Mouse (Mus musculus) forebrain, embryonic 16.5 days (tissue): ENCODE data around the gene Dtl. TPM values are rescaled to one million over a fixed set of nuclear protein-coding genes. Genes with fewer than 3 reads are reported as not detected.
A peak's percentile ranks its signal among the peaks of the same experiment; 100 is the strongest.

ENCODE experiments used
- ATAC-seq: fragments of 200-750 bp; cut with Nextera tagmentation; 2 replicates; pipeline ENCODE4 v1.8.0; 2017; ENCODE audit warnings: mild to moderate bottlenecking, moderate library complexity
- H3K27ac ChIP-seq: fragments of 300-500 bp; sonication (generic); 2 replicates; pipeline ENCODE4 v1.5.1; 2014; ENCODE audit warnings: low read length, control low read depth
- H3K27me3 ChIP-seq: fragments of 300-500 bp; sonication (generic); replicated peaks from 2 replicates; pipeline ENCODE4 v1.6.1; 2014; ENCODE audit warnings: low read length; ENCODE audit not compliant: control insufficient read depth, insufficient read depth
- H3K36me3 ChIP-seq: fragments of 300-500 bp; sonication (generic); 2 replicates; pipeline ENCODE4 v1.6.1; 2014; ENCODE audit not compliant: control insufficient read depth, insufficient read depth
- H3K4me1 ChIP-seq: fragments of 300-500 bp; sonication (generic); replicated peaks from 2 replicates; pipeline ENCODE4 v1.6.1; 2014; ENCODE audit warnings: low read length; ENCODE audit not compliant: control insufficient read depth, insufficient read depth
- H3K4me2 ChIP-seq: fragments of 300-500 bp; sonication (generic); 2 replicates; pipeline ENCODE4 v1.6.1; 2014; ENCODE audit warnings: mild to moderate bottlenecking, low read length, control low read depth
- H3K4me3 ChIP-seq: fragments of 300-500 bp; sonication (generic); replicated peaks from 2 replicates; pipeline ENCODE4 v1.5.1; 2014; ENCODE audit warnings: mild to moderate bottlenecking, low read length, control low read depth
- H3K9ac ChIP-seq: fragments of 300-500 bp; sonication (generic); replicated peaks from 2 replicates; pipeline ENCODE4 v1.6.1; 2014; ENCODE audit warnings: low read depth, low read length, control low read depth
- H3K9me3 ChIP-seq: fragments of 300-500 bp; sonication (generic); 2 replicates; pipeline ENCODE4 v1.6.1; 2016; ENCODE audit warnings: low read length; ENCODE audit not compliant: control insufficient read depth
- WGBS: fragments of 180-500 bp; shearing (Covaris S2); extraction: QIAGEN DNeasy Blood & Tissue Kit; methylation state at CpG from one replicate; pipeline ENCODE4 v1.1.7; 2014; 5-methylcytosine and 5-hydroxymethylcytosine counted together
- polyA plus RNA-seq: library from polyadenylated mRNA; unstranded; fragments of >200 nt; fragmentation: Nextera tagmentation; extraction: Ambion mirVana; gene quantifications from 2 replicates; pipeline ENCODE4 v1.2.1, GENCODE M21; 2015

Gene Dtl
- 19.9 and 20.6 TPM in 2 replicates for polyA plus RNA-seq

DNA sequence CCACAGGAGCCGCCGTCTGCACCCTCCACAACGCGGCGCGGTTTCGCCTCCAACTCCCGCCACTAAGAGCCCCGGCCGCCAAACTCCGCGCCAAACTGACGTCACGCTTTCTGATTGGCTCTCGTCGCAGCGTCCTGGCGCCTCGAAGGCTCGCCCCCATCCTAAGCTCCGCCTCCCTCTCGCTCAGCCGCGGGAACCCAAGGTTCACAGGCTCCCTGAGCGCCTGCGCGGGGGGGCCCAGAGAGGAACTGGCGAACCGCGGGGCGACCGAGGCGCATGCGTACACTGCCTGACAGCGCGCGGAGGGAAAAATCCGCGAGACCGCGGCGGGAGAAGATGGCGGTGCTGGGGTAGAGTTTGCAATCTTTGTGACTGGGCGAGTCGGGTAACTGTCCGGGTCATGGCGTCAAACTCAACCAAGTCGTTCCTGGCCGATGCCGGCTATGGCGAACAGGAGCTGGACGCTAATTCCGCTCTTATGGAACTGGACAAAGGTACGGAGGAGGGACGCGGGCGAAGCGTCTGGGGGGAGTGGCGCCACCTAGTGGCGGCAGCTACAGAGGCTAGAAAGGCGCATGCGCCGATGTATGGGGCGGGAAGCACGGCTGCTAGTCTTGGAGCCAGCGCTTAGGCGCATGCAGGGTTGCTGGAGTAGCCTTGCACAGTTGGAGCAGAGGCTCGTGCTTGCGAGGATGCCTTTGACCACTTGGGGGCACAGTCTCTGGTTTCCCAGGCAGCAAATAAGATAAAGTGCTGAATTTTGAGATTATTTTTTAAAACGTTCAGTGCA, at the start of gene Dtl, which contains the start of gene Ints7:
Dtl (minus strand) TSS at position 87 of the 790 bp plus-strand sequence.
Ints7 (plus strand) TSS at position 179 of the 790 bp plus-strand sequence.
- Histone ChIP-seq H3K9ac (peak within 1 kb of the TSS; percentile 72), H3K9me3 (no peaks in the 10 kb centered on the region), H3K4me2 (peak within 1 kb of the TSS; percentile 85), H3K36me3 (no peaks in the 10 kb centered on the region), H3K27me3 (no peaks in the 10 kb centered on the region), H3K4me3 (peak within 1 kb of the TSS; percentile 90), H3K4me1 (peaks cover 31% of the 10 kb centered on the region), H3K27ac (peak within 1 kb of the TSS; percentile 95)
- under 1% methylated on average over 70 of the region's 70 CpGs for WGBS
- peak; percentile 98 for ATAC-seq

DNA sequence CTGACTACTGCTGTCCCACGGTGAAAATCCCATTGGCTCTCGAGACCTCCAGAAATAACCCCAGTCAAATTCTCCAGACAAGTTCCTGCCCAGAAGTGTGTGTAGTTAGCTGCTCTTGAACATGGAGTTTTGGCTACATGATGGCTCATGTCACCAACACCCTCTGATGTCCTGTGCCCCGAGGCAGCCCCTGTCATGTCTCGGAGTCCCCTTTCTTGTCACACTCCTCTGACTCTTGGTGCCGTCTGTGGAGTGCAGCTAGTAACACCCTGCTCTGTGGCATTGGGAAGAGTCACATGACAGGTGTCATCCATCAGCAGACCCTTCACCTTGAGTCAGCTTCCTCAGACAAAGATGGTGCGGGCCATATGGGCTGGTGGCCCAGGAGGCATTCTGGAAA, 49.7 kb upstream of the Dtl start:
- Histone ChIP-seq H3K27me3 (no peaks in the 10 kb centered on the region), H3K4me2 (no peak overlapping the region), H3K4me3 (no peak overlapping the region), H3K9me3 (no peaks in the 10 kb centered on the region), H3K27ac (no peak overlapping the region), H3K4me1 (no peaks in the 10 kb centered on the region), H3K36me3 (peaks cover 14% of the 10 kb centered on the region), H3K9ac (no peak overlapping the region)
- ATAC-seq: no peak
- 76% methylated on average over 6 of the region's 6 CpGs for WGBS

DNA sequence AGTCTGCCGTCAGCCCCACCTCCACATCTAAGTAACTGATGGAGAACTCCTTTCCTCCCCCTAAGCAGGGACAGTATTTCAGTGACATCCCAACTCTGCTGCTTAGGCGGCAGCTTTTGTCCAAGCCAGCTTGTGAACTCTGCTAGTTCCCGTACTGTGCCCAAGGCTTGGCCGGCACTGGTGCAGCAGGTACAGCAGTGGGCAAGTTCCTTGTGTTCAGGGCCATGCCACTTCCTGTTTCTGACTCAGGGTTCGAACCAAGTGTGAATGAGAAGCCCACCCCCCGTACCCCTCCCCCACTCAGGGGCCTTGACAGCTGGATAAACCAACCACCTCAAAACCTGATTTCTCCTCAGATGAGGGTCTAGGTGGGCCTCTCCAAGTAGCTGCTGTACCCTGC, 49.1 kb upstream of the Dtl start:
- Histone ChIP-seq H3K4me3 (no peak overlapping the region), H3K9me3 (no peaks in the 10 kb centered on the region), H3K4me2 (no peak overlapping the region), H3K9ac (no peak overlapping the region), H3K27me3 (no peaks in the 10 kb centered on the region), H3K36me3 (peaks cover 14% of the 10 kb centered on the region), H3K4me1 (no peaks in the 10 kb centered on the region), H3K27ac (no peak overlapping the region)
- ATAC-seq: no peak
- WGBS: 82% methylated on average over 6 of the region's 6 CpGs

DNA sequence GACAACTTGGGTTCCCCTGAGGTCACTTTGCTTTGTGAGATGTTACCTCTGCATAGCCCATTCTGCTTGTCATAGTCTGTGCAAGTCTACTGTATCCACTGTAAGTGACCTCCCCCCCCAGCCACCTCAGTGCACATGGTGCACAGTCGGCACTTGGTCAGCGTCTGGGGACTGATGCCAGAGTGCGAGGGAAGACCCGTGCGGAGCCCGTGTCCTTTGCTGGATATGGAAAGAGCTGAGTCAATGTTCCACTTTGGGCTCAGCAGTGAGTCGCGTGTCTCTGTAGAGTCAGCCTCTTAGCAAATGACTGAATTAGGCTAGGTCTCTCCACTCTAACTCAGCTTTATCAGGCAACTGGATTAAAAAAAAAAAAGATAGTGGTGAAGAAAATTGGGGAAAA, 47.5 kb upstream of the Dtl start:
- Histone ChIP-seq H3K27ac (no peak overlapping the region), H3K4me1 (no peaks in the 10 kb centered on the region), H3K4me3 (no peak overlapping the region), H3K4me2 (no peak overlapping the region), H3K9me3 (no peaks in the 10 kb centered on the region), H3K9ac (no peak overlapping the region), H3K27me3 (no peaks in the 10 kb centered on the region), H3K36me3 (peaks cover 22% of the 10 kb centered on the region)
- WGBS: 91% methylated on average over 8 of the region's 8 CpGs
- no peak for ATAC-seq

DNA sequence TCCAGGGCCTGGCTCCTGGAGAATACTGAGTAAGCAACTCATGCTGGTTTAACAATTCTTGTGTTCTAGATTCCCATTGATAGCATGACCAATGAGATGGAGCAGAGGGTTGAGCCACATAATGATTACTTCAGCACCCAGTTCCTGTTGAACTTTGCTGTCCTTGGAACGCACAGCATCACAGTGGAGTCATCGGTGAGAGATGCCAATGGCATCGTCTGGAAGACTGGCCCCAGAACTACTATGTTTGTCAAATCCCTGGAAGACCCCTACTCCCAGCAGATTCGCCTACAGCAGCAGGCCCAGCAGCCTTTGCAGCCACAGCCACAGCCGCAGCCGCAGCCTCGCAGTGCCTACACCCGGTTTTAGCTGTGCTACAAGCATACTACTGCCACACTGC, 45.8 kb upstream of the Dtl start:
- Histone ChIP-seq H3K36me3 (peaks cover 31% of the 10 kb centered on the region), H3K4me3 (no peak overlapping the region), H3K9ac (no peak overlapping the region), H3K4me1 (no peaks in the 10 kb centered on the region), H3K27me3 (no peaks in the 10 kb centered on the region), H3K27ac (no peak overlapping the region), H3K9me3 (no peaks in the 10 kb centered on the region), H3K4me2 (no peak overlapping the region)
- WGBS: 97% methylated on average over 8 of the region's 8 CpGs
- no peak for ATAC-seq

DNA sequence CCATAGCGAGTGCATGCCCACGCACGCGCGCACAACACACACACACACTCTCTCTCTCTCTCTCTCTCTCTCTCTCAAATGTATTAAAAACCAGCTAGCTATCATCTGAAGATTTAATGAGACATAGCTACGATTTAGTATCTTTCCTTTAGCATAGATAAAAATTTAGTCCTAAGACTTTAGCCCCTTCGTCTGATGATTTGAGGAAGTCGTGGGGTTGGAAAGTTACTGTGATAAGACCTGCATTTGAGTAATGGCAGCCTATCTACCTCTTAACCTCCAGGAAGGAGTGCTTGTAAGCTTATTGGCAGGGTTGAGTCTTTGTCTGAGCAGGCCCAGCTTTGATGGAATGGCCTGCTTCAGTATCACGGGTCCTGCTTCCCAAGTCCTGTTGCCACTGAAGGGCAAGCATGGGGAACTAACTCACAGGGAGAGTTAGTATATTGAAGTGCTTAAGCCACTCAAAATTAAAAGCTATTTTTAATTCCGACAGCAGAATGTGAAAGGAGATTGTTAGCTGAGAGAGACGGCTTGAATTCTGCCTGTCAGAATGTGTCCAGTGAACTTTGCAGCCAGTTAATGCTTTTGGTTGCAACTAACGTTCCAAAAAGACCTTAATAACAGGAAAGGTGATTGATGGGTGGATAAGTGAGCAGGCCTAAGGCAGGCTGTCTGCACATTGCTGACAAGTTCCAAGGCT, 42.9 kb upstream of the Dtl start:
- no peak for ATAC-seq
- no peak overlapping the region for H3K9ac ChIP-seq
- no peak overlapping the region for H3K4me3 ChIP-seq
- no peaks in the 10 kb centered on the region for H3K9me3 ChIP-seq
- 92% methylated on average over 12 of the region's 12 CpGs for WGBS
- no peak overlapping the region for H3K27ac ChIP-seq
- H3K4me1 ChIP-seq: no peaks in the 10 kb centered on the region
- H3K36me3 ChIP-seq: peaks cover 46% of the 10 kb centered on the region
- H3K4me2 ChIP-seq: no peak overlapping the region
- H3K27me3 ChIP-seq: no peaks in the 10 kb centered on the region

DNA sequence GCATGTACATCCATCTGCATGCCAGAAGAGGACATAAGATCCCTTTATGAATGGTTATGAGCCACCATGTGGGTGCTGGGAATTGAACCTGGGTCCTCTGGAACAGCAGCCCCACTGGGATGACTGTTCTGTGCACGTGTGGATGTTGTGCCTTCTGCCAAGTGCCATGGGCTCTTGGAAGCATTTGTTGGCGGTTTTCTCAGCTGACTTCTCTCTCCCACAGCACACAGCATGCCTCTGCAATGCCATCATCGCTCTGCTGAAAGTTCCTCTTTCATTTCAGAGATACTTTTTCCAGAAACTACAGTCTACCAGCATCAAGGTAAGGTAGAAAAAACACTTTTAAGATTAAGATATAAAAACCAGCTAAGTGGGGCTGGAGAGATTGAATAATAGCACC, 42.2 kb upstream of the Dtl start:
- Histone ChIP-seq H3K27ac (no peak overlapping the region), H3K4me1 (no peaks in the 10 kb centered on the region), H3K36me3 (peaks cover 46% of the 10 kb centered on the region), H3K4me3 (no peak overlapping the region), H3K9me3 (no peaks in the 10 kb centered on the region), H3K4me2 (no peak overlapping the region), H3K9ac (no peak overlapping the region), H3K27me3 (no peaks in the 10 kb centered on the region)
- WGBS: 86% methylated on average over 3 of the region's 3 CpGs
- ATAC-seq: no peak

DNA sequence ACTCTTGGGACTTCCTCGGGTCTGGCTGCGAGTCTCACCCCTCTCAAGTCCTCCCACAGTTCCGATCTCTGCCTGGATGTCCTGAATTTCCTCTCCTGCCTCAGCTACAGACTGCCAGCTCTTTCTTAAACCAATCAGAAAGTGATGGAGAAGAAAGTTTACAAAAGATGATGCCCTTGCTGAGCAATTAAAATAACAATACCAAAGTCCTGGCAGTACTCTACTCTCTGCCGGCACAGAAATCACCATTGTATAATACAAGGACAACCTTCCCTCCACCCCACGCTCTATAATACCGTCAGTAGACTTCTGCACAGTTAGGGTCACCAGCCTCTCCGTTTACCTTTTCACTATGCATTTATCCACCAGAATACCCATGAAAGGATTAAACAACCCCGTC, 40.9 kb upstream of the Dtl start:
- H3K36me3 ChIP-seq: peaks cover 46% of the 10 kb centered on the region
- 61% methylated on average over 8 of the region's 8 CpGs for WGBS

DNA sequence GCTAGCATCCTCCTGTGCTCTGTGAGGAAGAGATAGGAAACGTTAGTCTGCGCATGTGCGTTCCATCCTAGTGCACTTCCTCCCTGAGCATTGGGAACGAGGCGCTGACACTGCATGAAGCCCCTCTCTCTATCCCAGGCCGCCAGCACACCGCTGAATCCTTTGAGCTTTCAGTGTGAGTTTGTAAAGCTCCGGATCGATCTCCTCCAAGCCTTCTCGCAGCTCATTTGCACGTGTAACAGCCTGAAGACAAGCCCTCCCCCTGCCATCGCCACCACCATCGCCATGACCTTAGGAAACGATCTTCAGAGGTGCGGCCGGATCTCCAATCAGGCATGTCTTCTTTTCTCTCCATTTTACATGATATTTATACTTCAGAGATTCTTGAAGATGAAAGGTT, 37.5 kb upstream of the Dtl start:
- Histone ChIP-seq H3K9ac (no peak overlapping the region), H3K27me3 (no peaks in the 10 kb centered on the region), H3K27ac (no peak overlapping the region), H3K4me3 (no peak overlapping the region), H3K36me3 (peaks cover 45% of the 10 kb centered on the region), H3K4me1 (no peaks in the 10 kb centered on the region), H3K9me3 (no peaks in the 10 kb centered on the region), H3K4me2 (no peak overlapping the region)
- WGBS: 88% methylated on average over 16 of the region's 16 CpGs
- ATAC-seq: no peak

More for the DNA sequence above, 40.9 kb upstream of the Dtl start:
- Histone ChIP-seq H3K4me3 (no peak overlapping the region), H3K9ac (no peak overlapping the region), H3K4me1 (no peaks in the 10 kb centered on the region), H3K27ac (no peak overlapping the region), H3K4me2 (no peak overlapping the region), H3K9me3 (no peaks in the 10 kb centered on the region), H3K27me3 (no peaks in the 10 kb centered on the region)
- no peak for ATAC-seq
